Mouse (Mus musculus): Measurements from ENCODE around the gene Gstm2.

DNA sequence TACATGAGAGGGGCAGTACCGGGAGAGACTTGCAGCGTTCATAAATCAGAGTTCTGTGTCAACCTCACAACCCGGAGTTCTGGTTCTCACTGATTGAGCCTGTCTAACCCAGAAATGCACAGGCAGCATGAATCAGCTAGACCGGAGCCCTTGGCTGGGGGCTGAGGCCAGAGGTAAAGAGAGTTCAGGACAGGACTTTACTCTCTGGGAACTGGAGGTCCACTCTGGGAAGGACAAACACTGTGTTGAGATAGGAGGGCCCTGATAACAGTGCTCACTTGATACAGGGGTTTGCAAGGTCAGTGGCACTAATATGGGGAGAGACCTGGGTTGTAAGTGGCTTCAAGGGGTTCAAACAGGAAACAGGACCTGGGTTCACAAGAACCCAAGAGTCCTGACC is 39.1 kb upstream of the Gstm2 start:
- TF ChIP-seq CTCF (IDR thresholded peaks at IDR 0.05; ENCODE audit: borderline replicate concordance, insufficient read depth, low read depth, low read length) (no peak), POLR2A (IDR thresholded peaks at IDR 0.05; ENCODE audit: borderline replicate concordance, insufficient read depth, low read length) (no peak)
